Mouse (Mus musculus): Measurements from ENCODE around the gene Dhrs1. TPM values are rescaled to one million over a fixed set of nuclear protein-coding genes. Genes with fewer than 3 reads are reported as not detected.

The Dhrs1 gene
- polyA plus RNA-seq, 1 experiment = 67.1 TPM

- DNase-seq (ENCODE audit: low read depth) = no peak
- TF ChIP-seq CTCF (IDR thresholded peaks at IDR 0.05; ENCODE audit: borderline replicate concordance, extremely low read depth, insufficient read depth, insufficient read length) (no peak), POLR2A (IDR thresholded peaks at IDR 0.05; ENCODE audit: borderline replicate concordance, extremely low read depth, insufficient read depth, insufficient read length, poor library complexity, severe bottlenecking) (no peak)
These were observed 28.6 kb downstream of the Dhrs1 start for GRCm38 (mm10) chr14:55716884-55717283.

GRCm38 (mm10) chr14:55716271-55716670 lies 29.2 kb downstream of the Dhrs1 start:
- TF ChIP-seq CTCF (IDR thresholded peaks at IDR 0.05; ENCODE audit: borderline replicate concordance, extremely low read depth, insufficient read depth, insufficient read length) (no peak), POLR2A (IDR thresholded peaks at IDR 0.05; ENCODE audit: borderline replicate concordance, extremely low read depth, insufficient read depth, insufficient read length, poor library complexity, severe bottlenecking) (no peak)
- DNase-seq (ENCODE audit: low read depth) = no peak

GRCm38 (mm10) chr14:55714893-55715292 lies 30.6 kb downstream of the Dhrs1 start:
- no peak for TF ChIP-seq POLR2A (IDR thresholded peaks at IDR 0.05; ENCODE audit: borderline replicate concordance, extremely low read depth, insufficient read depth, insufficient read length, poor library complexity, severe bottlenecking)
- no peak for TF ChIP-seq CTCF (IDR thresholded peaks at IDR 0.05; ENCODE audit: borderline replicate concordance, extremely low read depth, insufficient read depth, insufficient read length)
- no peak for DNase-seq (ENCODE audit: low read depth)

DNA sequence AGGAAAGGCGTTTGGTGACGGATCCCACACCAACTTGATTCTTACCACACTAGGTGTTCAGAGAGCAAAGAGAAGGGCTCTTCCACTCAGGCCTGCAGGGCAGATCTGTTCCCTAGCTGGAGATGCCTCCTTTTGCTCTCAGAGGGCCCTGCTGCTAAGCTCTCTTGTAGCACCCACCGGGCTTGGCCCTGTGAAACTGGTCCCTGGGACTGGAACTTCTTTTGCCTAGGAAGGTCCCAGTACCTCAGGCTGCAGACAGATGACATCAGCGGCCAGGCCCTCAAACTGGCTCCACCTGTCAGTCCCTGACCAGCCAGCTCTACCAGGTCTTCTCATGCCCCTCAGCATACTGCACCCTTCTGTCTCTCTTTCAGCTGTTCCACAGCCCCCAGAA lies 31.8 kb downstream of the Dhrs1 start, which contains the start of gene Tgm1:
TSS of gene Tgm1 (minus strand) at position 198 of the 394 bp plus-strand sequence.
- TF ChIP-seq CTCF (IDR thresholded peaks at IDR 0.05; ENCODE audit: borderline replicate concordance, extremely low read depth, insufficient read depth, insufficient read length) (no peak), POLR2A (IDR thresholded peaks at IDR 0.05; ENCODE audit: borderline replicate concordance, extremely low read depth, insufficient read depth, insufficient read length, poor library complexity, severe bottlenecking) (no peak)
- no peak for DNase-seq (ENCODE audit: low read depth)

DNA sequence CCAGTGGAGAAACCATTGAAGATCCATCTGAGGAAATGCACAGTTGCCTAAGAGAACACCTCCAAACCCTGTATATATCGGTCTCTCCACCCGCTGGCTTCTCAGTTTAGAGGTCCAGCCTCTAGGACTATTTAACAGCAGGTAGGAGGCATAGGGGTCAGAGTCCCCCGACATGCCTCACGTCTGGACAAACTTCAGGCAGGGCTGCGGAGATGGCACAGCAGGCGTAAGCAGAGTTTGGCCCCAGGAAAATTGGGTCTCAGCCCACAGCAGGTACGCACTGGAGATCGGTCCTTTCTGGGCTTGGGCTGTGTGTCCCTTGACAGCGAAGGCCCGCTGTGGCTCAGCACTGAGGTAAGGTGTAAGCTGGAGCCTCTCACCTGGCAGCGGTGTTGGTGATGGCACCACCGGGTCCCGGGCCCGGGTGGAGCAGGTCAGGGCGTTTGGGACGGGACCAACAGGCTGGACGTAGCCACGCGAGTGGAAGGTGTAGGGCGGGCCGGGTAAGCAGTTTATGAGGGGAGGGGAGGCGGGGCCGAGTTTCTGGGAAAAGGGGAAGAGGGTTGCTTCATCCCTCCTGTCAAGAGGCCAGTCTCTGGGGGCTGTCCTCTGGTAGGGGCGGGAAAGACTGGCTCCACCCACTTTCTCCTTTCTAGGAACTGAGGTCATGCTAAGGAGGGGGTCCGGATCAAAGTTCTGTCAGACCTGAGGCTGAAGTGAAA lies 32.3 kb downstream of the Dhrs1 start:
- no peak for DNase-seq (ENCODE audit: low read depth)
- TF ChIP-seq POLR2A (IDR thresholded peaks at IDR 0.05; ENCODE audit: borderline replicate concordance, extremely low read depth, insufficient read depth, insufficient read length, poor library complexity, severe bottlenecking) (no peak), CTCF (IDR thresholded peaks at IDR 0.05; ENCODE audit: borderline replicate concordance, extremely low read depth, insufficient read depth, insufficient read length) (no peak)

DNA sequence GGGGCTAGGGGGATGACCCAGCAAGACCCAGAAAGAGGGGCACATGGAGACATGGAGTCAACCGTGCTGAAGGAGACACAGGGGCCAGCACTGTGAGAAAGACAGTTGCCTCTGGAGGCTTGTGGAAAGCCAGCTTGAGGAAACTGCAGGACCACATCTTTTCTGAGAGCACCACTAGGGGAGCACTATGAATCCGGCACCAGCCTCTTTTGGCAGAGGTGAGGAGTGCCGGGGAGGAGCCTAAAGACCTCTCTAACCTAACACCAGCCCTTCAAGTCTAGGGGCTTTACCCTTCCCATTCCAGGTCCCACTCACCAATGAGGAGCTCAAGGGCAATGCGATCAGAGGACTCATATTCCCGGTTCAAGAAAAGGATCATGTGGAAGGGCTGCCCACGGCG lies 33.7 kb downstream of the Dhrs1 start:
- no peak for DNase-seq (ENCODE audit: low read depth)
- no peak for TF ChIP-seq POLR2A (IDR thresholded peaks at IDR 0.05; ENCODE audit: borderline replicate concordance, extremely low read depth, insufficient read depth, insufficient read length, poor library complexity, severe bottlenecking)
- no peak for TF ChIP-seq CTCF (IDR thresholded peaks at IDR 0.05; ENCODE audit: borderline replicate concordance, extremely low read depth, insufficient read depth, insufficient read length)

DNA sequence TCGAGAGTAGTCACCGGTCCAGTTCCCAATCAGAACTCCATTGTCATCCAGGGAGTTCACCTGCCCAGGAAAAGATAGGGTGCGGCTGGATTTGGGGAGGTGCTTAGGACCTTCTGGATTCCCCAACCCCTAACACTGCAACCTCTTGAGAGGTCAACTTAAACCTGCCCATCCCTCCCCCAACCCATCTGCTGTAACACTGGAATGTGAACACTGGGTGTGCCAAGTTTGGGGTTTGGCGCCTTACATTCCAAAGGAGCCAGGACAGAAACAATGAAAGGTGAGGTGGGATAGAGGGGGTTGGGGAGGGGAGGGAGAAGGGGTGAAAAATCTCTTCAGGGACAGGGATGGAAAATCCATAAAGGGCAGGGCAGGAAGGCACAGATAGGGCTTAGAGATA lies 36.0 kb downstream of the Dhrs1 start:
- TF ChIP-seq POLR2A (IDR thresholded peaks at IDR 0.05; ENCODE audit: borderline replicate concordance, extremely low read depth, insufficient read depth, insufficient read length, poor library complexity, severe bottlenecking) (no peak), CTCF (IDR thresholded peaks at IDR 0.05; ENCODE audit: borderline replicate concordance, extremely low read depth, insufficient read depth, insufficient read length) (no peak)
- DNase-seq (ENCODE audit: low read depth) = no peak

- TF ChIP-seq POLR2A (IDR thresholded peaks at IDR 0.05; ENCODE audit: borderline replicate concordance, extremely low read depth, insufficient read depth, insufficient read length, poor library complexity, severe bottlenecking) (no peak), CTCF (IDR thresholded peaks at IDR 0.05; ENCODE audit: borderline replicate concordance, extremely low read depth, insufficient read depth, insufficient read length) (no peak)
- DNase-seq (ENCODE audit: low read depth) = no peak
These were observed 38.1 kb downstream of the Dhrs1 start for GRCm38 (mm10) chr14:55707397-55707796.

DNA sequence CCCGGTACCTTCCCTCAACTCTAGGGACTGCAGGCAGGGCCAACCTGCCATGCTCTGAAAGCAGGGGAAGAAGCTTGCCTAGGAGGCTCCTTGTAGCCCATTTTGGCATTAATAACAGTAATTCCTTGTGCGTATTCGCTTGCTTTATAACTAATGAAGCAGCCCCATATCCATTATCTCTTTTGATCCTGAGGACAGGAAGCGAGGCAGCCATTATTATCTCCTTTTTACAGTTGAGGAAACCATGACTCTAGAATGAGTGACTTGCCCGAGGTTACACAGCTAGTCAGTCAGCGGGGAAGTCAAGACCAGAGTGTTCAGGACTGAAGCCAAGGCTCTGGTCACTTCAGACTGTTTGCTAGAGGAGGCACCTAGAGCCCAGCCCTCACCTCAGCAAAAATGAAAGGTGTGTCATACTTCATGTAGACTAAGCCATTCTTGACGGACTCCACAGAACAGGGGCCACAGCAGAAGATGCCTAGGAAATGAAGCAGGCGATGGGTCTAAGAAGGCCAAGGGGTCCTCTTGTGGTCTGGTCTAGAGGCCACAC lies 39.4 kb downstream of the Dhrs1 start:
- no peak for TF ChIP-seq POLR2A (IDR thresholded peaks at IDR 0.05; ENCODE audit: borderline replicate concordance, extremely low read depth, insufficient read depth, insufficient read length, poor library complexity, severe bottlenecking)
- TF ChIP-seq CTCF (IDR thresholded peaks at IDR 0.05; ENCODE audit: borderline replicate concordance, extremely low read depth, insufficient read depth, insufficient read length) = no peak
- DNase-seq (ENCODE audit: low read depth) = no peak

DNA sequence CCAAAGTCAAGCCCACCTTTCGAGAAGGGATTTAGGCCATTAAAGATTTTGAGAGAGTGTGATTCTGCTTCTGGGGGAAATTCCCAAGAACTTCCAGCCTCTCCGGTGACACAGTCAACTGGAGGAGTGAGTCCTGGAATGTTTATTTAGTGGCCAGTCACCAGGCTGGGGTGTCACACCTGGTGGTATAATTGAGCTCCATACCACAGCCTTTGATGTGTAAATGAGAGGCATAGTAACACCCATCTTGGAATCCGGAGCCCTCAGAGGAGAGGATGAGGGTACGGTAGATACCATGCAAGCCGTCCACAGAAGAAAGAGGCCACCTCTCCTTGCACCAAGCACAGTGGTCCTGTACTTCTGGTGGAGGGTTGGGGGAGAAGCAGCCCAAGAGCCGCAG lies 42.7 kb downstream of the Dhrs1 start:
- no peak for DNase-seq (ENCODE audit: low read depth)
- TF ChIP-seq POLR2A (IDR thresholded peaks at IDR 0.05; ENCODE audit: borderline replicate concordance, extremely low read depth, insufficient read depth, insufficient read length, poor library complexity, severe bottlenecking) (no peak), CTCF (IDR thresholded peaks at IDR 0.05; ENCODE audit: borderline replicate concordance, extremely low read depth, insufficient read depth, insufficient read length) (no peak)

DNA sequence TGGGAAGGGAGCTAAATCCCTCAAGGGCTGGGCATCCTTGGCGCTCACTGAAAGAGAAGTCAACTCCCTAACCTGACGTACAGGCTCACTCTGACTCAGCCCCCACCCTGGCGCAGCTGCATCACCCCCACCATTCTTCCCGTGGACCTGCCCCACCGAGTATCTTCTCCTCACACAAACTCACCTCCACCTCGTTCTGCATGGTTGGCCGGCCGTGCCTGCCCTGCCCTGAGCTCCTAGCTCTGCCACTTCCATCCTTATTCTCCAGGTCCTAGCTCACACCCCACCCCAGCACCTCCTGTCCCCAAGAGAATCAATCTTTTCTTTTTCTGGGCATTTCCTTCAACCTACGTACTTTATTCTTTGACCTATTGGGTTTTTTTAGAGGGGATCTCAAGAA lies 44.4 kb downstream of the Dhrs1 start:
- TF ChIP-seq POLR2A (IDR thresholded peaks at IDR 0.05; ENCODE audit: borderline replicate concordance, extremely low read depth, insufficient read depth, insufficient read length, poor library complexity, severe bottlenecking) (no peak), CTCF (IDR thresholded peaks at IDR 0.05; ENCODE audit: borderline replicate concordance, extremely low read depth, insufficient read depth, insufficient read length) (no peak)
- DNase-seq (ENCODE audit: low read depth) = no peak

GRCm38 (mm10) chr14:55697226-55697625 lies 48.3 kb downstream of the Dhrs1 start:
- DNase-seq (ENCODE audit: low read depth) = no peak

More at GRCm38 (mm10) chr14:55697226-55697625, 48.3 kb downstream of the Dhrs1 start:
- TF ChIP-seq CTCF (IDR thresholded peaks at IDR 0.05; ENCODE audit: borderline replicate concordance, extremely low read depth, insufficient read depth, insufficient read length) (no peak), POLR2A (IDR thresholded peaks at IDR 0.05; ENCODE audit: borderline replicate concordance, extremely low read depth, insufficient read depth, insufficient read length, poor library complexity, severe bottlenecking) (no peak)
